Mouse (Mus musculus) stomach, embryonic 15.5 days (tissue): ENCODE data around the gene Chchd2. TPM values are rescaled to one million over a fixed set of nuclear protein-coding genes. Genes with fewer than 3 reads are reported as not detected.

Source experiments
- ATAC-seq: fragments of 200-750 bp; cut with Nextera tagmentation; 2 replicates; pipeline ENCODE4 v1.8.0; 2017; ENCODE audit warnings: low read depth, moderate number of reproducible peaks, moderate TSS enrichment; ENCODE audit not compliant: insufficient read depth, low FRiP score
- H3K27ac ChIP-seq: fragments of 300-500 bp; sonication (generic); 2 replicates; pipeline ENCODE4 v1.5.1; 2015; ENCODE audit warnings: mild to moderate bottlenecking, inconsistent platforms
- H3K27me3 ChIP-seq: fragments of 300-500 bp; sonication (generic); replicated peaks from 2 replicates; pipeline ENCODE4 v1.6.1; 2015; ENCODE audit warnings: inconsistent platforms
- H3K36me3 ChIP-seq: fragments of 300-500 bp; sonication (generic); 2 replicates; pipeline ENCODE4 v1.6.1; 2015; ENCODE audit warnings: inconsistent platforms
- H3K4me1 ChIP-seq: fragments of 300-500 bp; sonication (generic); 2 replicates; pipeline ENCODE4 v1.6.1; 2015; ENCODE audit warnings: inconsistent platforms
- H3K4me2 ChIP-seq: fragments of 300-500 bp; sonication (generic); 2 replicates; pipeline ENCODE4 v1.6.1; 2015; ENCODE audit warnings: mild to moderate bottlenecking, inconsistent platforms
- H3K4me3 ChIP-seq: fragments of 300-500 bp; sonication (generic); replicated peaks from 2 replicates; pipeline ENCODE4 v1.5.1; 2015; ENCODE audit warnings: inconsistent platforms
- H3K9ac ChIP-seq: fragments of 300-500 bp; sonication (generic); 2 replicates; pipeline ENCODE4 v1.6.1; 2015; ENCODE audit warnings: inconsistent platforms
- H3K9me3 ChIP-seq: fragments of 300-500 bp; sonication (generic); 2 replicates; pipeline ENCODE4 v1.6.1; 2016; ENCODE audit warnings: inconsistent platforms
- WGBS: fragments of 180-500 bp; shearing (Covaris S2); methylation state at CpG from one replicate; pipeline ENCODE4 v1.1.7; 2015; 5-methylcytosine and 5-hydroxymethylcytosine counted together
- polyA plus RNA-seq: library from polyadenylated mRNA; unstranded; fragments of >200 nt; fragmentation: Nextera tagmentation; extraction: Ambion mirVana; gene quantifications from 2 replicates; pipeline ENCODE4 v1.2.1, GENCODE M21; 2015

The Chchd2 gene
- polyA plus RNA-seq, 1 experiment from 2014 or later: 948 TPM

- H3K36me3 ChIP-seq: no peaks in the 10 kb centered on the region
- H3K27ac ChIP-seq: no peak overlapping the region
- no peak overlapping the region for H3K4me3 ChIP-seq
- WGBS: 74% methylated on average over 11 of the region's 11 CpGs
- no peaks in the 10 kb centered on the region for H3K4me1 ChIP-seq
- no peak overlapping the region for H3K4me2 ChIP-seq
- H3K27me3 ChIP-seq: no peaks in the 10 kb centered on the region
- no peaks in the 10 kb centered on the region for H3K9me3 ChIP-seq
- no peak overlapping the region for H3K9ac ChIP-seq
- ATAC-seq: no peak
Measured at GRCm38 (mm10) chr5:129875098-129875497, 12.2 kb downstream of the Chchd2 start.

- Histone ChIP-seq H3K9me3 (no peaks in the 10 kb centered on the region), H3K27me3 (no peaks in the 10 kb centered on the region), H3K4me1 (no peaks in the 10 kb centered on the region), H3K27ac (no peak overlapping the region), H3K36me3 (no peaks in the 10 kb centered on the region), H3K9ac (no peak overlapping the region), H3K4me3 (no peak overlapping the region), H3K4me2 (no peak overlapping the region)
- 81% methylated on average over 12 of the region's 12 CpGs for WGBS
- ATAC-seq: no peak
Measured at GRCm38 (mm10) chr5:129873942-129874341, 13.3 kb downstream of the Chchd2 start.

GRCm38 (mm10) chr5:129871238-129871637, 16.0 kb downstream of the Chchd2 start:
- Histone ChIP-seq H3K27ac (no peak overlapping the region), H3K4me3 (no peak overlapping the region), H3K9ac (no peak overlapping the region), H3K36me3 (no peaks in the 10 kb centered on the region), H3K27me3 (no peaks in the 10 kb centered on the region), H3K4me1 (no peaks in the 10 kb centered on the region), H3K4me2 (no peak overlapping the region), H3K9me3 (no peaks in the 10 kb centered on the region)
- no peak for ATAC-seq
- WGBS: 76% methylated on average over 2 of the region's 2 CpGs

- H3K4me1 ChIP-seq: no peaks in the 10 kb centered on the region
- H3K27me3 ChIP-seq: no peaks in the 10 kb centered on the region
- H3K27ac ChIP-seq: no peak overlapping the region
- no peak overlapping the region for H3K4me3 ChIP-seq
- no peak overlapping the region for H3K9ac ChIP-seq
- no peaks in the 10 kb centered on the region for H3K9me3 ChIP-seq
- 85% methylated on average over 19 of the region's 19 CpGs for WGBS
- H3K36me3 ChIP-seq: no peaks in the 10 kb centered on the region
- H3K4me2 ChIP-seq: no peak overlapping the region
- ATAC-seq: no peak
Measured at GRCm38 (mm10) chr5:129869238-129869995, 17.9 kb downstream of the Chchd2 start.

- ATAC-seq: no peak
- 80% methylated on average over 12 of the region's 12 CpGs for WGBS
Measured at GRCm38 (mm10) chr5:129865841-129866240, 21.4 kb downstream of the Chchd2 start.

GRCm38 (mm10) chr5:129864467-129864866, 22.8 kb downstream of the Chchd2 start:
- Histone ChIP-seq H3K36me3 (peaks cover 16% of the 10 kb centered on the region), H3K4me1 (no peaks in the 10 kb centered on the region), H3K27me3 (no peaks in the 10 kb centered on the region), H3K4me3 (no peak overlapping the region), H3K4me2 (0 out of 2 replicates have a peak overlapping the region, but pooled peaks have one; percentile 21), H3K9ac (no peak overlapping the region), H3K27ac (no peak overlapping the region), H3K9me3 (no peaks in the 10 kb centered on the region)
- ATAC-seq: no peak
- WGBS: 13% methylated on average over 18 of the region's 18 CpGs

More at GRCm38 (mm10) chr5:129865841-129866240, 21.4 kb downstream of the Chchd2 start:
- Histone ChIP-seq H3K9me3 (no peaks in the 10 kb centered on the region), H3K27ac (no peak overlapping the region), H3K4me1 (no peaks in the 10 kb centered on the region), H3K4me2 (no peak overlapping the region), H3K9ac (no peak overlapping the region), H3K4me3 (no peak overlapping the region), H3K36me3 (peaks cover 10% of the 10 kb centered on the region), H3K27me3 (no peaks in the 10 kb centered on the region)

- no peak overlapping the region for H3K27ac ChIP-seq
- ATAC-seq: no peak
- H3K4me2 ChIP-seq: no peak overlapping the region
- no peaks in the 10 kb centered on the region for H3K4me1 ChIP-seq
- WGBS: 98% methylated on average over 6 of the region's 6 CpGs
- no peak overlapping the region for H3K9ac ChIP-seq
- H3K9me3 ChIP-seq: no peaks in the 10 kb centered on the region
- H3K4me3 ChIP-seq: no peak overlapping the region
- H3K27me3 ChIP-seq: no peaks in the 10 kb centered on the region
- peaks cover 22% of the 10 kb centered on the region for H3K36me3 ChIP-seq
Measured at GRCm38 (mm10) chr5:129862325-129862724, 24.9 kb downstream of the Chchd2 start.

- no peaks in the 10 kb centered on the region for H3K4me1 ChIP-seq
- no peaks in the 10 kb centered on the region for H3K27me3 ChIP-seq
- 79% methylated on average over 5 of the region's 5 CpGs for WGBS
- H3K36me3 ChIP-seq: peaks cover 28% of the 10 kb centered on the region; the same call in 1 of the 2 replicates
- H3K9me3 ChIP-seq: no peaks in the 10 kb centered on the region
- no peak overlapping the region for H3K27ac ChIP-seq
- H3K4me2 ChIP-seq: no peak overlapping the region
- H3K9ac ChIP-seq: no peak overlapping the region
- no peak overlapping the region for H3K4me3 ChIP-seq
- no peak for ATAC-seq
Measured at GRCm38 (mm10) chr5:129856414-129856813, 30.9 kb downstream of the Chchd2 start.

- no peak overlapping the region for H3K9ac ChIP-seq
- no peaks in the 10 kb centered on the region for H3K9me3 ChIP-seq
- H3K4me3 ChIP-seq: no peak overlapping the region
- H3K4me1 ChIP-seq: no peaks in the 10 kb centered on the region
- H3K27me3 ChIP-seq: no peaks in the 10 kb centered on the region
- no peak for ATAC-seq
- 48% methylated on average over 5 of the region's 5 CpGs for WGBS
- H3K4me2 ChIP-seq: no peak overlapping the region
- peaks cover 28% of the 10 kb centered on the region; the same call in 1 of the 2 replicates for H3K36me3 ChIP-seq
- no peak overlapping the region for H3K27ac ChIP-seq
Measured at GRCm38 (mm10) chr5:129855163-129855562, 32.1 kb downstream of the Chchd2 start.

- Histone ChIP-seq H3K36me3 (peaks cover 20% of the 10 kb centered on the region), H3K27ac (no peak overlapping the region), H3K4me3 (peak overlapping the region; percentile 70), H3K4me1 (no peaks in the 10 kb centered on the region), H3K27me3 (no peaks in the 10 kb centered on the region), H3K4me2 (peak overlapping the region; percentile 70), H3K9ac (peak overlapping the region; percentile 60; the same call in 1 of the 2 replicates), H3K9me3 (no peaks in the 10 kb centered on the region)
- no peak for ATAC-seq
- 45% methylated on average over 8 of the region's 8 CpGs for whole genome bisulfite sequencing
Measured at GRCm38 (mm10) chr5:129847558-129847820, 39.8 kb downstream of the Chchd2 start.

- peak within 1 kb of the TSS; percentile 57 for H3K27ac ChIP-seq
- ATAC-seq: peak; percentile 99
- 7% methylated on average over 22 of the region's 22 CpGs for WGBS
Measured at GRCm38 (mm10) chr5:129846752-129847557, 40.3 kb downstream of the Chchd2 start, which contains the start of gene Sumf2. TSS of gene Sumf2 (plus strand) at chr5:129846986.

GRCm38 (mm10) chr5:129844848-129845247, 42.4 kb downstream of the Chchd2 start:
- Histone ChIP-seq H3K36me3 (peaks cover 17% of the 10 kb centered on the region), H3K4me2 (no peak overlapping the region), H3K9ac (no peak overlapping the region), H3K4me3 (no peak overlapping the region), H3K27ac (no peak overlapping the region), H3K4me1 (no peaks in the 10 kb centered on the region), H3K27me3 (no peaks in the 10 kb centered on the region), H3K9me3 (no peaks in the 10 kb centered on the region)
- ATAC-seq: no peak
- 90% methylated on average over 5 of the region's 5 CpGs for WGBS

More at GRCm38 (mm10) chr5:129846752-129847557, 40.3 kb downstream of the Chchd2 start, which contains the start of gene Sumf2:
- H3K27me3 ChIP-seq: no peaks in the 10 kb centered on the region
- peak within 1 kb of the TSS; percentile 70 for H3K4me2 ChIP-seq
- peak within 1 kb of the TSS; percentile 70 for H3K4me3 ChIP-seq
- no peaks in the 10 kb centered on the region for H3K4me1 ChIP-seq
- H3K9me3 ChIP-seq: no peaks in the 10 kb centered on the region
- H3K9ac ChIP-seq: peak within 1 kb of the TSS; percentile 60
- H3K36me3 ChIP-seq: peaks cover 20% of the 10 kb centered on the region
